Mouse (Mus musculus) spleen, adult 2 months (tissue): ENCODE data around the gene Ccdc33.

ENCODE experiments used
- CTCF ChIP-seq: fragments of 200-500 bp; IDR thresholded peaks from 2 replicates; pipeline ENCODE4 v1.5.1; 2011; ENCODE audit warnings: mild to moderate bottlenecking, inconsistent platforms; ENCODE audit not compliant: insufficient read depth, insufficient read length, insufficient replicate concordance; ENCODE audit errors: extremely low read depth
- POLR2A ChIP-seq: fragments of 200-500 bp; IDR thresholded peaks from 2 replicates; pipeline ENCODE4 v1.6.1; 2011; ENCODE audit warnings: low read depth, low read length, inconsistent platforms

DNA sequence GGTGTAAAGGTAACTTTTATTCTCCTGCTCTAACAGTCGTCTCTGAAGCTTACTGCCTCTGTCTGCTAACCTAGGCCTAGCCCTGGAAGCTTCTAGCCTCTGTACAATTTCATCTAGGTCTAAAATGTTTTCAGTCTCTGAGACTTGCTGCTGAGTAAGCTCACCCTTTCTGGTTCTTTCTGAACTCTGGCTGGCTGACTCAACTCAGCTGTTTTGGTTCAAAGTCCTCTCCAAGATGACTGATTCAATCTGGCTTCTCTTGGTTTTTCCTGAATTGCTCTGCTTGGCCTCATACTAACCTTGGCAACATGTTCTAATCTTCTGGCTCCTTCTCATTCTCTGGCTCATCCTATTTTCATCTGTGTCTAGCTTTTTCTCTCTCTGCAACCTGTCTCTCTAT lies 47.2 kb upstream of the Ccdc33 start:
- no peak for TF ChIP-seq POLR2A
- TF ChIP-seq CTCF, result no peak
